Mouse (Mus musculus): ENCODE measurements at regions not wholly inside any gene's neighbourhood (a gene's known extent, or its start where the extent isn't known, plus 50 kb on each side); places are given as distances from the start of the nearest gene placed in this dataset.

GRCm38 (mm10) chrX:142540264-142540663 is 140.9 kb upstream of the Tmem164 start:
- peak; percentile 64 for DNase-seq

- no peak for DNase-seq
Observed at GRCm38 (mm10) chrX:142552196-142552595, 129.0 kb upstream of the Tmem164 start.

GRCm38 (mm10) chrX:142554161-142554560 is 127.0 kb upstream of the Tmem164 start:
- no peak for DNase-seq

GRCm38 (mm10) chrX:142557496-142557895 is 123.7 kb upstream of the Tmem164 start:
- DNase-seq = no peak

GRCm38 (mm10) chrX:142560209-142560912 is 120.8 kb upstream of the Tmem164 start:
- DNase-seq = no peak

- no peak for DNase-seq
Observed at GRCm38 (mm10) chrX:142561788-142562187, 119.4 kb upstream of the Tmem164 start.

- DNase-seq = peak; percentile 56
Observed at GRCm38 (mm10) chrX:142564186-142564585, 117.0 kb upstream of the Tmem164 start.

GRCm38 (mm10) chrX:142571772-142572171 is 109.4 kb upstream of the Tmem164 start:
- DNase-seq = no peak

GRCm38 (mm10) chrX:142574022-142574421 is 107.2 kb upstream of the Tmem164 start:
- DNase-seq = no peak

GRCm38 (mm10) chrX:142574945-142575710 is 106.1 kb upstream of the Tmem164 start:
- no peak for DNase-seq

- no peak for DNase-seq
Observed at GRCm38 (mm10) chrX:142576127-142576526, 105.1 kb upstream of the Tmem164 start.

GRCm38 (mm10) chrX:142577449-142578081 is 103.6 kb upstream of the Tmem164 start:
- DNase-seq = no peak

- DNase-seq = no peak
Observed at GRCm38 (mm10) chrX:142585281-142585680, 95.9 kb upstream of the Tmem164 start.

GRCm38 (mm10) chrX:142599377-142599776 is 81.8 kb upstream of the Tmem164 start:
- DNase-seq = no peak

GRCm38 (mm10) chrX:142600782-142601181 is 80.4 kb upstream of the Tmem164 start:
- DNase-seq = no peak

- no peak for DNase-seq
Observed at GRCm38 (mm10) chrX:142605088-142605487, 76.1 kb upstream of the Tmem164 start.

GRCm38 (mm10) chrX:142606595-142607205 is 74.5 kb upstream of the Tmem164 start:
- no peak for DNase-seq

GRCm38 (mm10) chrX:142616189-142616872 is 64.9 kb upstream of the Tmem164 start:
- no peak for DNase-seq

GRCm38 (mm10) chrX:142618389-142618788 is 62.8 kb upstream of the Tmem164 start:
- no peak for DNase-seq

- DNase-seq = peak; percentile 38
Observed at GRCm38 (mm10) chrX:142623359-142623758, 57.8 kb upstream of the Tmem164 start.

GRCm38 (mm10) chrX:142623882-142624281 is 57.3 kb upstream of the Tmem164 start:
- no peak for DNase-seq

Measured in adrenal gland, adult 2 months (tissue).